Mouse (Mus musculus) liver, adult 2 months (tissue): ENCODE measurements around the gene Rhov. TPM values are rescaled to one million over a fixed set of nuclear protein-coding genes. Genes with fewer than 3 reads are reported as not detected.

Source experiments
- DNase-seq: peaks from one replicate; pipeline ENCODE4 v3.0.0-alpha.2; 2011; ENCODE audit warnings: low read depth, low spot score; ENCODE audit errors: extremely low read depth
- H3K27ac ChIP-seq: fragments of 200-500 bp; replicated peaks from 2 replicates; pipeline ENCODE4 v1.5.1; 2012; ENCODE audit warnings: low read depth, mild to moderate bottlenecking, control low read depth, inconsistent platforms, low read length; ENCODE audit not compliant: insufficient read depth
- H3K27me3 ChIP-seq: fragments of 200-500 bp; 2 replicates; pipeline ENCODE4 v1.6.1; 2012; ENCODE audit warnings: mild to moderate bottlenecking, moderate library complexity, low read length, inconsistent platforms; ENCODE audit not compliant: control insufficient read depth, insufficient read depth
- H3K36me3 ChIP-seq: fragments of 200-500 bp; 2 replicates; pipeline ENCODE4 v1.6.1; 2012; ENCODE audit warnings: low read length, inconsistent platforms; ENCODE audit not compliant: control insufficient read depth, insufficient read depth
- H3K4me1 ChIP-seq: fragments of 200-500 bp; 2 replicates; pipeline ENCODE4 v1.6.1; 2011; ENCODE audit warnings: low read length; ENCODE audit not compliant: control insufficient read depth, insufficient read depth
- H3K4me3 ChIP-seq: fragments of 200-500 bp; 2 replicates; pipeline ENCODE4 v1.5.1; 2011; ENCODE audit warnings: low read depth, mild to moderate bottlenecking, control low read depth, low read length, moderate library complexity; ENCODE audit not compliant: insufficient read depth
- H3K79me2 ChIP-seq: fragments of 200-500 bp; 2 replicates; pipeline ENCODE4 v1.6.1; 2012; ENCODE audit warnings: inconsistent platforms, mild to moderate bottlenecking, low read length, moderate library complexity; ENCODE audit not compliant: control insufficient read depth, insufficient read depth
- H3K9ac ChIP-seq: fragments of 200-500 bp; 2 replicates; pipeline ENCODE4 v1.6.1; 2012; ENCODE audit warnings: low read depth, mild to moderate bottlenecking, control low read depth, inconsistent platforms, low read length
- CTCF ChIP-seq: fragments of 200-500 bp; IDR thresholded peaks from 2 replicates; pipeline ENCODE4 v1.5.1; 2011; ENCODE audit warnings: low read depth, low read length, control low read depth
- POLR2A ChIP-seq: fragments of 200-500 bp; IDR thresholded peaks from 2 replicates; pipeline ENCODE4 v1.6.1; 2011; ENCODE audit warnings: low read length, control low read depth; ENCODE audit not compliant: insufficient read depth; ENCODE audit errors: extremely low read depth
- WGBS: fragments of 180-500 bp; shearing (Covaris S2); methylation state at CpG from one replicate; pipeline ENCODE4 v1.1.7; 2018; 5-methylcytosine and 5-hydroxymethylcytosine counted together
- polyA plus RNA-seq: library from polyadenylated mRNA; depleted of rRNA; stranded (reverse); fragments of >200 nt; gene quantifications from 2 replicates; pipeline ENCODE4 v1.2.3, GENCODE M21; 2012
- total RNA-seq: library from RNA; depleted of rRNA; stranded (reverse); fragments of >200 nt; gene quantifications from 2 replicates; pipeline ENCODE4 v1.2.3, GENCODE M21; 2014

Rhov gene
- total and polyA plus RNA-seq, 2 experiments = not detected

GRCm38 (mm10) chr2:119312380-119312958 is 41.4 kb upstream of the Rhov start:
- TF ChIP-seq POLR2A (no peak), CTCF (no peak)
- DNase-seq = no peak
- no peaks in the 10 kb centered on the region for H3K27me3 ChIP-seq
- 72% methylated on average over 2 of the region's 2 CpGs for WGBS
- H3K27ac ChIP-seq = peak overlapping the region; percentile 54
- H3K36me3 ChIP-seq = no peaks in the 10 kb centered on the region
- H3K9ac ChIP-seq = no peak overlapping the region
- no peaks in the 10 kb centered on the region for H3K79me2 ChIP-seq
- no peak overlapping the region for H3K4me3 ChIP-seq
- peaks cover 7% of the 10 kb centered on the region for H3K4me1 ChIP-seq

GRCm38 (mm10) chr2:119311544-119311943 is 40.5 kb upstream of the Rhov start:
- no peaks in the 10 kb centered on the region for H3K79me2 ChIP-seq
- peak overlapping the region; percentile 54 for H3K27ac ChIP-seq
- 59% methylated on average over 12 of the region's 12 CpGs for WGBS
- no peaks in the 10 kb centered on the region for H3K27me3 ChIP-seq
- H3K4me3 ChIP-seq = no peak overlapping the region
- peaks cover 7% of the 10 kb centered on the region for H3K4me1 ChIP-seq
- no peak overlapping the region for H3K9ac ChIP-seq
- DNase-seq = no peak
- no peak for TF ChIP-seq POLR2A
- no peak for TF ChIP-seq CTCF
- H3K36me3 ChIP-seq = no peaks in the 10 kb centered on the region

GRCm38 (mm10) chr2:119304798-119305208 is 33.7 kb upstream of the Rhov start:
- WGBS = 76% methylated on average over 3 of the region's 3 CpGs
- Histone ChIP-seq H3K27me3 (no peaks in the 10 kb centered on the region), H3K4me1 (no peaks in the 10 kb centered on the region; the same call in 1 of the 2 replicates), H3K79me2 (no peaks in the 10 kb centered on the region), H3K36me3 (no peaks in the 10 kb centered on the region), H3K4me3 (no peak overlapping the region), H3K27ac (peak overlapping the region; percentile 17; the same call in 1 of the 2 replicates), H3K9ac (no peak overlapping the region)
- peak; percentile 37 for DNase-seq
- no peak for TF ChIP-seq POLR2A
- no peak for TF ChIP-seq CTCF

- 75% methylated on average over 3 of the region's 3 CpGs for WGBS
- Histone ChIP-seq H3K27me3 (no peaks in the 10 kb centered on the region), H3K9ac (no peak overlapping the region), H3K79me2 (no peaks in the 10 kb centered on the region), H3K4me1 (no peaks in the 10 kb centered on the region; the same call in 1 of the 2 replicates), H3K36me3 (no peaks in the 10 kb centered on the region), H3K4me3 (no peak overlapping the region), H3K27ac (no peak overlapping the region)
- no peak for DNase-seq
- TF ChIP-seq POLR2A (no peak), CTCF (no peak)
Observed at GRCm38 (mm10) chr2:119304391-119304790, 33.3 kb upstream of the Rhov start.

- Histone ChIP-seq H3K27ac (no peak overlapping the region), H3K36me3 (no peaks in the 10 kb centered on the region), H3K4me1 (no peaks in the 10 kb centered on the region; the same call in 1 of the 2 replicates), H3K27me3 (no peaks in the 10 kb centered on the region), H3K79me2 (no peaks in the 10 kb centered on the region), H3K4me3 (no peak overlapping the region), H3K9ac (no peak overlapping the region)
- WGBS = 41% methylated on average over 6 of the region's 6 CpGs
- DNase-seq = no peak
- TF ChIP-seq POLR2A = no peak
- TF ChIP-seq CTCF = no peak
Observed at GRCm38 (mm10) chr2:119302876-119303275, 31.8 kb upstream of the Rhov start.

GRCm38 (mm10) chr2:119300819-119301493 is 29.9 kb upstream of the Rhov start:
- DNase-seq = no peak
- no peaks in the 10 kb centered on the region for H3K27me3 ChIP-seq
- no peak overlapping the region; the same call in 1 of the 2 replicates for H3K9ac ChIP-seq
- no peak overlapping the region for H3K4me3 ChIP-seq
- no peaks in the 10 kb centered on the region for H3K79me2 ChIP-seq
- peak overlapping the region; percentile 77 for H3K27ac ChIP-seq
- no peaks in the 10 kb centered on the region; the same call in 1 of the 2 replicates for H3K4me1 ChIP-seq
- H3K36me3 ChIP-seq = no peaks in the 10 kb centered on the region
- 61% methylated on average over 6 of the region's 7 CpGs for WGBS
- no peak for TF ChIP-seq POLR2A
- no peak for TF ChIP-seq CTCF
